Mouse (Mus musculus): Measurements from ENCODE around the gene Hoxa4.

- no peak for TF ChIP-seq CTCF (IDR thresholded peaks at IDR 0.05; ENCODE audit: low read depth)
- no peak for TF ChIP-seq EP300 (IDR thresholded peaks at IDR 0.05; ENCODE audit: low read depth)
Measured at GRCm38 (mm10) chr6:52167736-52168161, 23.8 kb downstream of the Hoxa4 start.
